Comparison of ENCODE assay signal across 8 mouse cellular contexts in the genomic region with DNA sequence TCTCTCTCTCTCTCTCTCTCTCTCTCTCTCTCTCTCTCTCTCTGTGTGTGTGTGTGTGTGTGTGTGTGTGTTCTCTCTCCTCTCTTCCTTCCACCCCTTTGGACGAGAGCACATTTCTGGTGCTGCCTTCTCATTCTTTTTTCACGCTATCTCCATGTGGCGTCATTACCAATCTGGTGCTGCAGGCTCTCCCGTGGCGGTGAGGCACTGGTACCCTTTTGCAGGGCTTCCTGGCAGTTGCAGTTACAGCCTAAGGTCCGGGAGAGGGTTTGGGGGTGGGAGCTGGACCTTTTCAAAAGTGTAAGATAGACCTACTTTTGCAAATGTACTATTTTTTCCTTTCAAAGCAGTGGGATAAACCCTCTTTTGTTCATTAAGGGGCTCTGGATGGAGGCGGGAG. TPM values are rescaled to one million over a fixed set of nuclear protein-coding genes. Genes with fewer than 3 reads are reported as not detected.
A peak's percentile ranks its signal among the peaks of the same experiment; 100 is the strongest.
DNase-seq lines count a peak whose midpoint lies in the region; ATAC-seq lines count a peak whose summit lies in the region.

No protein-coding gene starts in this region.

- WGBS in hindbrain, embryonic 12.5 days: 9% methylated on average over 7 of the region's 7 CpGs
- WGBS in midbrain, embryonic 12.5 days: 10% methylated on average over 7 of the region's 7 CpGs

- H3K27ac ChIP-seq in hindbrain, embryonic 12.5 days: peak overlapping the region; percentile 12; the same call in 1 of the 2 replicates
- H3K27ac ChIP-seq in midbrain, embryonic 12.5 days (replicated peaks): no peak overlapping the region

- H3K4me2 ChIP-seq in hindbrain, embryonic 12.5 days (replicated peaks): peak overlapping the region; percentile 68
- H3K4me2 ChIP-seq in midbrain, embryonic 12.5 days (replicated peaks): peak overlapping the region; percentile 68

- H3K4me3 ChIP-seq in hindbrain, embryonic 12.5 days: peak overlapping the region; percentile 77
- peak overlapping the region; percentile 72 for H3K4me3 ChIP-seq in midbrain, embryonic 12.5 days

- no peaks in the 10 kb centered on the region for H3K9me3 ChIP-seq in hindbrain, embryonic 12.5 days (replicated peaks)
- no peaks in the 10 kb centered on the region for H3K9me3 ChIP-seq in midbrain, embryonic 12.5 days

- ATAC-seq in hindbrain, embryonic 12.5 days (ENCODE audit: low FRiP score): no peak
- no peak for ATAC-seq in midbrain, embryonic 12.5 days (ENCODE audit: low FRiP score, low read depth)

- H3K9ac ChIP-seq in hindbrain, embryonic 12.5 days: peak overlapping the region; percentile 88
- H3K9ac ChIP-seq in midbrain, embryonic 12.5 days (replicated peaks): peak overlapping the region; percentile 80

- H3K36me3 ChIP-seq in hindbrain, embryonic 12.5 days: no peaks in the 10 kb centered on the region
- no peaks in the 10 kb centered on the region for H3K36me3 ChIP-seq in midbrain, embryonic 12.5 days

- peaks cover 17% of the 10 kb centered on the region; the same call in 1 of the 2 replicates for H3K4me1 ChIP-seq in hindbrain, embryonic 12.5 days
- H3K4me1 ChIP-seq in midbrain, embryonic 12.5 days: 0 out of 2 replicates have a peak, but pooled peaks cover 8% of the 10 kb centered on the region

- no peaks in the 10 kb centered on the region for H3K27me3 ChIP-seq in hindbrain, embryonic 12.5 days
- H3K27me3 ChIP-seq in midbrain, embryonic 12.5 days: peaks cover 3% of the 10 kb centered on the region; the same call in 1 of the 2 replicates

- DNase-seq in adrenal gland, adult (ENCODE audit: inconsistent age in 2 of 2, low spot score in 1 of 2): peak; percentile 25 to 56
- DNase-seq in adrenal gland, postnatal 4 days (ENCODE audit: low spot score in 2 of 2): no peak
- peak; percentile 17 for DNase-seq in thymus, postnatal 4 days
- DNase-seq in thymus, postnatal 36 days: no peak
- DNase-seq in adrenal gland, postnatal 10 days: no peak
- no peak for DNase-seq in urinary bladder, adult 2 months (ENCODE audit: low spot score)

RNA-seq across cellular contexts. Expression of a gene that starts 1.2 kb away (rescaled TPM):
- 10 to 100 TPM; 26.8 to 27.9 TPM for total RNA-seq in adrenal gland, postnatal 4 days (2021)
- polyA plus RNA-seq in hindbrain, embryonic 12.5 days (2016; fragmentation: Nextera tagmentation; extraction: Ambion mirVana): 15.2 and 15.7 TPM in 2 replicates
- 10.4 and 12.5 TPM in 2 replicates for polyA plus RNA-seq in midbrain, embryonic 12.5 days (2016; fragmentation: Nextera tagmentation; extraction: Ambion mirVana)
- total RNA-seq in adrenal gland, postnatal 10 days (2021): 10 to 100 TPM; 30.1 to 33.3 TPM
- 53.4 and 62.1 TPM in 2 replicates for polyA plus RNA-seq in urinary bladder, adult 2 months (2012; rRNA removed)

Comparison
In these comparisons a context has a peak if more than half of its experiments do, and no peak if none do; other contexts are left out.
1. DNase-seq: peak in adrenal gland, adult (2 of 2) and thymus, postnatal 4 days (single experiment); none in adrenal gland, postnatal 4 days (0 of 2), thymus, postnatal 36 days (0 of 2), adrenal gland, postnatal 10 days (single experiment) and urinary bladder, adult 2 months (single experiment).